Mouse (Mus musculus) macrophage (primary cell): Measurements from ENCODE around the gene Chek2. TPM values are rescaled to one million over a fixed set of nuclear protein-coding genes. Genes with fewer than 3 reads are reported as not detected.

Experiments used
- H3K27ac ChIP-seq: fragments of 350-480 bp; formaldehyde crosslinking; 2 replicates; pipeline ENCODE4 v1.9.0; 2021
- H3K36me3 ChIP-seq: fragments of 350-480 bp; formaldehyde crosslinking; 2 replicates; pipeline ENCODE4 v1.9.0; 2021; ENCODE audit errors: inconsistent target
- H3K4me3 ChIP-seq: fragments of 350-480 bp; formaldehyde crosslinking; 2 replicates; pipeline ENCODE4 v1.9.0; 2021; ENCODE audit errors: inconsistent target
- H3K79me2 ChIP-seq: fragments of 350-480 bp; formaldehyde crosslinking; 2 replicates; pipeline ENCODE4 v1.9.0; 2021; ENCODE audit errors: inconsistent target
- WGBS: methylation state at CpG from one replicate; pipeline ENCODE4 v1.1.7; 2026; ENCODE audit warnings: inconsistent platforms; ENCODE audit not compliant: missing documents; 5-methylcytosine and 5-hydroxymethylcytosine counted together
- polyA plus RNA-seq: library from polyadenylated mRNA; stranded (reverse); fragments of 250-400 nt; gene quantifications from 3 replicates; pipeline ENCODE4 v1.2.4, GENCODE M21; 2018; ENCODE audit warnings: inconsistent platforms

Gene Chek2
- polyA plus RNA-seq, 1 experiment from 2014 or later = 21.7 TPM

DNA sequence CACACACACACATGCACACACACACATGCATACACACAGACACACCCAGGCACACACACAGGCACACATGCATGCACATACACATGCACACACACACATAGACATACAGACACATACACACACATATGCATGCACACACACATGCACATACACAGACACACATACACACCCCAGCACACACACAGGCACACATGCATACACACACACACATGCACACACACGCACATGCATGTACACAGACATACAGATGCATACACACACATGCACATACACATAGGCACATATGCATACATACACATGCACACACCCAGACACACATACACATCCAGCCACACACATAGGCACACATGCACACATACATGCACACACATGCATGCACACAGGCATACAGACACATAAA is 66.9 kb downstream of the Chek2 start:
- H3K4me3 ChIP-seq = no peak overlapping the region
- 100% methylated on average over 1 of the region's 1 CpGs for WGBS
- no peaks in the 10 kb centered on the region for H3K36me3 ChIP-seq
- no peaks in the 10 kb centered on the region for H3K79me2 ChIP-seq
- H3K27ac ChIP-seq = no peak overlapping the region

DNA sequence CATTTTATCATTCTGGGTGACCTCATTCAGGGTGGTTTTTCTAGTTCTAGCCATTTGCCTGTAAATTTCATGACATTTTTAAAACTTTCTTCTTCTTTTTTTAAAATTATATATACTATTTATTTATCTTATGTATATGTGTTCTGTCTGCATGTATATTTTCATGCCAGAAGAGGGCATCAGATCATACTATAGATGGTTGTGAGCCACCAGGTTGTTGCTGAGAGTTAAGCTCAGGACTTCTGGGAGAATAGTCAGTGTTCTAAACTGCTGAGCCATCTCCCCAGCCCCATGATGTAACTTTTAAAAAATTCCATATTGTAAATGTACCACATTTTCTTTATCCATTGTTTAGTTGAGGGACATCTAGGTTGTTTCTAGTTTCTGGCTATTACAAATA is 69.1 kb downstream of the Chek2 start:
- H3K27ac ChIP-seq = no peak overlapping the region
- no peak overlapping the region for H3K4me3 ChIP-seq
- no peaks in the 10 kb centered on the region for H3K36me3 ChIP-seq
- H3K79me2 ChIP-seq = no peaks in the 10 kb centered on the region

GRCm38 (mm10) chr5:110909955-110910589 is 70.3 kb downstream of the Chek2 start:
- Histone ChIP-seq H3K36me3 (no peaks in the 10 kb centered on the region), H3K79me2 (no peaks in the 10 kb centered on the region), H3K27ac (peak overlapping the region; percentile 32), H3K4me3 (no peak overlapping the region)
- 95% methylated on average over 2 of the region's 4 CpGs for WGBS

- no peaks in the 10 kb centered on the region for H3K79me2 ChIP-seq
- no peaks in the 10 kb centered on the region for H3K36me3 ChIP-seq
- H3K4me3 ChIP-seq = no peak overlapping the region
- 96% methylated on average over 11 of the region's 11 CpGs for WGBS
- H3K27ac ChIP-seq = no peak overlapping the region
These were observed 75.1 kb downstream of the Chek2 start for GRCm38 (mm10) chr5:110914859-110915258.

DNA sequence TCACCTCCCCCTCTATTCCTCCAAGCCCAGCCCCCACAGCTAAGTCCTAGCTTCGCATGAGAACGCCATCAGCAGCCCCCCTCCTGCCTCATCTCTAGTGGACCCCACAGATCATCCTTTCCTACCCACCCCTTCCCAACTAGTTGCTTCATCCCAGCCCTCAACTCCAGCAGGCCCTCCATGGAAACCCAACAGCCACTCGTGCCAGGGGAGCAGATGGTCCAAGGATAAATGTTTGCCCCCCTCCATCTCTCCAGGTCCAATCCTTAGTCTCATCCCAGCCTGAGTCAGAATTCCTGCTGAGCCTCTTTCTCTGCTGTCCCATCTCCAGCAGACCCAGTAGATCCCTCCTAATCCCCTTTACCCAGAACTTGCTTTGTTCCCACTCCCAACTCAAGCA is 76.5 kb downstream of the Chek2 start:
- H3K36me3 ChIP-seq = no peaks in the 10 kb centered on the region
- 90% methylated on average over 3 of the region's 3 CpGs for WGBS
- H3K4me3 ChIP-seq = no peak overlapping the region

DNA sequence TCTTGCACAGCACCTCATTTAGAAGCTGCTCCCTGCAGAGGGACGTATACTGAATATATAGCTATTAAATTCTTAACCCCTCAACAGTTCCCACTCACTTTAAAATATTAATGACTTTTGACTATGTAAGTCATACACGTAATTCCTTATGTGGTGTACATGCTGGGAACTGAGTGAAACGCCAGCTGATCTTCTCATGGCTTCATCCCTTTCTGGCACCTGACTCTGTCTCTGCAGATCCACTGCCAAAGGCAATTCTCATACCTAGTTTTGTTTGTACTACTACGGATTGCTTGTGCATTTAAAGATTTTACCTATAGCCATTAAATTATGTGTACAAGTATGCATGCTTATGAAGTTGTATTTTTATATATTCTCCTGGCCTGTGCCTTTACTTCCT is 79.8 kb downstream of the Chek2 start:
- 95% methylated on average over 4 of the region's 4 CpGs for WGBS
- Histone ChIP-seq H3K36me3 (no peaks in the 10 kb centered on the region), H3K4me3 (no peak overlapping the region), H3K79me2 (no peaks in the 10 kb centered on the region), H3K27ac (no peak overlapping the region)

More for the DNA sequence above, 76.5 kb downstream of the Chek2 start:
- Histone ChIP-seq H3K27ac (no peak overlapping the region), H3K79me2 (no peaks in the 10 kb centered on the region)

- Histone ChIP-seq H3K4me3 (no peak overlapping the region), H3K27ac (no peak overlapping the region), H3K79me2 (no peaks in the 10 kb centered on the region), H3K36me3 (no peaks in the 10 kb centered on the region)
- WGBS = 85% methylated on average over 1 of the region's 1 CpGs
These were observed 83.6 kb downstream of the Chek2 start for GRCm38 (mm10) chr5:110923336-110923735.

Other genes starting within 250 kb of the Chek2 start
- 11.0 to 22.9 TPM (median 11.9 TPM) in 3 replicates for gene Noc4l, start 186.6 kb upstream of the Chek2 start, polyA plus RNA-seq
- 6.2 to 8.2 TPM (median 6.7 TPM) in 3 replicates for gene Ddx51, start 186.5 kb upstream of the Chek2 start, polyA plus RNA-seq
- gene Ep400, start 69.3 kb upstream of the Chek2 start, polyA plus RNA-seq = 24.9 to 26.4 TPM (median 26.3 TPM) in 3 replicates
- gene Pus1, start 59.3 kb upstream of the Chek2 start, polyA plus RNA-seq = 14.8 to 27.1 TPM (median 18.1 TPM) in 3 replicates
- 9.6 to 23.9 TPM (median 15.4 TPM) in 3 replicates for gene Ulk1, start 29.9 kb upstream of the Chek2 start, polyA plus RNA-seq
- 32.2 to 52.4 TPM (median 43.3 TPM) in 3 replicates for gene Hscb, start 202 bp upstream of the Chek2 start, polyA plus RNA-seq
- 0.50 to 1.3 TPM (median 0.77 TPM) in 3 replicates for gene Ttc28, start 39.8 kb downstream of the Chek2 start, polyA plus RNA-seq